Mouse (Mus musculus) MEL (cell line): ENCODE measurements around the gene Cntn3.

ENCODE experiments used
- RAD21 ChIP-seq: IDR thresholded peaks from 2 replicates; pipeline ENCODE4 v1.6.1; 2011; ENCODE audit warnings: mild to moderate bottlenecking, low read depth, low read length, improper control_type of control experiment
- UBTF ChIP-seq: IDR thresholded peaks from 2 replicates; pipeline ENCODE4 v1.6.1; 2012; ENCODE audit warnings: low read depth, mild to moderate bottlenecking, inconsistent platforms, low read length, improper control_type of control experiment, moderate library complexity, borderline replicate concordance; ENCODE audit not compliant: insufficient read depth

GRCm38 (mm10) chr6:102485509-102485908, 87.4 kb downstream of the Cntn3 start:
- TF ChIP-seq RAD21, result no peak
- no peak for TF ChIP-seq UBTF
